Mouse (Mus musculus) embryonic facial prominence, embryonic 11.5 days (tissue): ENCODE results near the gene Gmpr2. TPM values are rescaled to one million over a fixed set of nuclear protein-coding genes. Genes with fewer than 3 reads are reported as not detected.
A peak's percentile ranks its signal among the peaks of the same experiment; 100 is the strongest.

Experiments
- ATAC-seq: fragments of 200-750 bp; cut with Nextera tagmentation; replicated peaks from 2 replicates; pipeline ENCODE4 v1.8.0; 2017; ENCODE audit warnings: low read depth; ENCODE audit not compliant: insufficient number of reproducible peaks, low FRiP score, low TSS enrichment
- DNase-seq: peaks from one replicate; pipeline ENCODE4 v3.0.0-alpha.2; 2015; ENCODE audit warnings: low spot score
- H3K27ac ChIP-seq: fragments of 300-500 bp; sonication (generic); replicated peaks from 2 replicates; pipeline ENCODE4 v1.5.1; 2014; ENCODE audit warnings: mild to moderate bottlenecking, low read depth, low read length, control low read depth
- H3K27me3 ChIP-seq: fragments of 300-500 bp; sonication (generic); 2 replicates; pipeline ENCODE4 v1.6.1; 2014; ENCODE audit warnings: mild to moderate bottlenecking, low read length, moderate library complexity, mixed read lengths; ENCODE audit not compliant: control insufficient read depth, insufficient read depth
- H3K36me3 ChIP-seq: fragments of 300-500 bp; sonication (generic); replicated peaks from 2 replicates; pipeline ENCODE4 v1.6.1; 2014; ENCODE audit warnings: low read depth, mild to moderate bottlenecking, low read length, moderate library complexity, mixed read lengths; ENCODE audit not compliant: control insufficient read depth, insufficient read depth
- H3K4me1 ChIP-seq: fragments of 300-500 bp; sonication (generic); 2 replicates; pipeline ENCODE4 v1.6.1; 2014; ENCODE audit warnings: low read length, mixed read lengths; ENCODE audit not compliant: control insufficient read depth, insufficient read depth
- H3K4me2 ChIP-seq: fragments of 300-500 bp; sonication (generic); 2 replicates; pipeline ENCODE4 v1.6.1; 2014; ENCODE audit warnings: low read depth, mild to moderate bottlenecking, control low read depth, low read length, moderate library complexity
- H3K4me3 ChIP-seq: fragments of 300-500 bp; sonication (generic); 2 replicates; pipeline ENCODE4 v1.5.1; 2014; ENCODE audit warnings: low read depth, low read length, control low read depth
- H3K9ac ChIP-seq: fragments of 300-500 bp; sonication (generic); replicated peaks from 2 replicates; pipeline ENCODE4 v1.6.1; 2014; ENCODE audit warnings: mild to moderate bottlenecking, control low read depth, low read length
- H3K9me3 ChIP-seq: fragments of 300-500 bp; sonication (generic); replicated peaks from 2 replicates; pipeline ENCODE4 v1.6.1; 2016; ENCODE audit warnings: mild to moderate bottlenecking, low read length, inconsistent platforms, mixed read lengths; ENCODE audit not compliant: control insufficient read depth
- WGBS: fragments of 180-500 bp; shearing (Covaris S2); extraction: QIAGEN DNeasy Blood & Tissue Kit; methylation state at CpG from one replicate; pipeline ENCODE4 v1.1.7; 2014; 5-methylcytosine and 5-hydroxymethylcytosine counted together
- polyA plus RNA-seq: library from polyadenylated mRNA; unstranded; fragments of >200 nt; fragmentation: Nextera tagmentation; extraction: Ambion mirVana; gene quantifications from 2 replicates; pipeline ENCODE4 v1.2.1, GENCODE M21; 2014

Gene Gmpr2
- polyA plus RNA-seq, 1 experiment from 2014 or later, result 60.7 TPM

DNA sequence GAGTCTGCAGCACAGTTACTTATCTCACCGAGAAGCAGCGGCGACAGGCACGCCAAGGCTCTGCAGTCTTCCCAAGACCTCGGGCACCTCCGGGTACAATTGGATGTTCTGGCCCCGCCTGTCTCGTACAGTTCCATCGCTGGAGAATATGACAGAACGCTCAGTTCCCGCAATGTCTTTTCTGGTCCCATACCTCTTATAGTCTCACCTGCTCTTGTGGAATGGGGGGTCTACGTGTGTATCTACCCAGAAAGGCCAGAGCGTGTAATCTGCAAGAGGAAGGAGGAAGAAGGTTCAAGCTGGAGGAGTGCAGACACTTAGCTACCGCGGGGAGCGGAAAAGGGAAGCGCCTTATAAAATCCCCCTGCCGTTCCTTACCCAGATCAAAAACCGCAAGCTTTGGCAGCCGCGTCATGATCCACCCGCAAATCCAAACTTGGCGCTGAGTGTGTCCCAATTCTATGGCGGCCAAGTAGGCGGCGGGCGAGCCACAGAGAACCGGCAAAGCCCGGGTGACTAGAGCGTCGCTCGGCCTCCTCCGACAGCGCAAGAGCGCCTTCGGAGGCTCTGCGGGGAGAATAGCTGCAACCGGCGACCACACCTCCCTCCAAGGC lies 11.7 kb upstream of the Gmpr2 start, which contains the start of gene Mdp1:
Gene Mdp1 (minus strand): TSS at position 549 of the 614 bp plus-strand sequence.
- peak within 1 kb of the TSS; percentile 80 for H3K9ac ChIP-seq
- no peaks in the 10 kb centered on the region; the same call in 1 of the 2 replicates for H3K36me3 ChIP-seq
- ATAC-seq (peak; percentile 76), DNase-seq (peak; percentile 93)
- peak within 1 kb of the TSS; percentile 31 for H3K4me2 ChIP-seq
- no peak within 1 kb of the TSS for H3K27ac ChIP-seq
- H3K4me1 ChIP-seq, result no peaks in the 10 kb centered on the region
- peak within 1 kb of the TSS; percentile 70 for H3K4me3 ChIP-seq
- no peaks in the 10 kb centered on the region for H3K27me3 ChIP-seq
- H3K9me3 ChIP-seq, result no peaks in the 10 kb centered on the region
- WGBS, result under 1% methylated on average over 39 of the region's 39 CpGs

DNA sequence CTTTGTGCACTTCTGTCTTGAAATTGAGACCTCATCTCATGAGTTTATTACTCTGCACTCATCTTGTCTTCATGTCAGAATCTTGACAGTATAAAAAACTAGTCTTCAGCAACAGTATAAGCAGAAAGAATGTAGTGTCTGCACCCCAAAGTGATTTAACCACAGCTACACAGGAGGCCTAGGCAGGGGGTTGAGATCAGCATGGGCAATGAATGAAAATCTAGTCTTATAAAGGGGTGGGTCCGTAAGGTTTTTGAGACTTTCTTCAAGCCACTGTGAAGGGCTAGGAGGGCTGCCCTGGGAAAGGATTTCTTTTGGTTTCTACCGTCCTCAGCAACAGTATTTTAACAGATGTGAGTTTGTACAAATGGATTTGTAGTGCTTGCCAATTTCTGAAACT lies 11.1 kb upstream of the Gmpr2 start:
- Histone ChIP-seq H3K4me3 (peak overlapping the region; percentile 70; the same call in 1 of the 2 replicates), H3K27me3 (no peaks in the 10 kb centered on the region), H3K36me3 (no peaks in the 10 kb centered on the region; the same call in 1 of the 2 replicates), H3K4me1 (no peaks in the 10 kb centered on the region), H3K9me3 (no peaks in the 10 kb centered on the region), H3K27ac (no peak overlapping the region), H3K4me2 (peak overlapping the region; percentile 31; the same call in 1 of the 2 replicates), H3K9ac (no peak overlapping the region)
- no peak for DNase-seq
- WGBS, result 47% methylated on average over 2 of the region's 2 CpGs
- no peak for ATAC-seq

DNA sequence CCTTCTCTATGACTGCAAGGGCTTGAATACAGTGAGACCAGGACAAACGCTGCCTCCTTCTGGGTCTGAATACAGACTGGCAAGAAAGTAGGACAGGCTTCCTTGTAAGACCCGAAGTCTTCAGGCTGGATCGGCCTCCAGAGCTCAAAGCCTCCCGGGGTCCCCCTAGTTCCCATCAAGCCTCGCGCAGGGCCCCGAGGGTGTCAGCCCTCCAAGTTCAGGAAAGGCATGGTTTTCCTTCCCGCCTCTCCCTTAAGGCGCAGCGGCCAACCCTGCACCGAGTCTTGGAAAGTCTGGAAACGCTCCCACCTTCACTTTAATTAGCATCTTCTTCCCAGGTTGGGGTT lies 282 bp upstream of the Gmpr2 start:
- DNase-seq (peak; percentile 62), ATAC-seq (peak; percentile 49; the same call in 1 of the 2 replicates)
- Histone ChIP-seq H3K4me1 (no peaks in the 10 kb centered on the region), H3K4me3 (peak overlapping the region; percentile 70), H3K4me2 (peak overlapping the region; percentile 74), H3K27me3 (no peaks in the 10 kb centered on the region), H3K9ac (peak overlapping the region; percentile 78), H3K9me3 (no peaks in the 10 kb centered on the region), H3K27ac (peak overlapping the region; percentile 70), H3K36me3 (peaks cover under 1% of the 10 kb centered on the region)
- 0% methylated on average over 12 of the region's 12 CpGs for WGBS

DNA sequence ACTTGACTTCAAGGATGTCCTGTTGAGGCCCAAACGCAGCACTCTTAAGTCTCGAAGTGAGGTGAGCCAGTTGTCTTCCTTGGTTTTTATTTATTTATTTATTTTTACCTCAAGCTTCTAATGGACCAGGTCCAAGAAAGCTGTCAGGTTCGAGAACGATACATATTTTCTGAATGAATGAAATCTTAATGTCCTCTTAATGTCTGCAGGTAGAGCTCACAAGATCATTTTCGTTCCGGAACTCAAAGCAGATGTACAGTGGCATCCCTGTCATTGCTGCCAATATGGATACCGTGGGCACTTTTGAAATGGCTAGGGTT lies 960 bp downstream of the Gmpr2 start:
- WGBS, result 78% methylated on average over 7 of the region's 7 CpGs
- H3K27ac ChIP-seq, result no peak overlapping the region; the same call in 1 of the 2 replicates
- ATAC-seq, result no peak

DNA sequence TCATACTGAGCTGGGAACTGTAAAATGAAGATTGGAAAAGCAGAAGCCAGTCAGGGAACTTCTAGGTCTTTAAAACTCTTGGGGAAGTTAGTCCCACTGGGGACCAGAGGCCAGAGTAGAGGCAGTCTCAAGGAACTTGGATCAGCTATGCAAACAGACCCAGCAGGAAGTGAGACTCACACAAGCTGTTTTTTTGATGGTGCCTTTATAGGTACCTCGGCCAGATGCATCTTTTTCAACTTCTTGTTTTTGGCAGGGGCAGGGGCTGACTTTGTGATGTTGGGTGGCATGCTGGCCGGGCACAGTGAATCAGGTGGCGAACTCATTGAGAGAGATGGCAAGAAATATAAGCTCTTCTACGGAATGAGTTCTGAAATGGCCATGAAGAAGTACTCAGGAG lies 5.9 kb downstream of the Gmpr2 start:
- WGBS, result 88% methylated on average over 4 of the region's 4 CpGs
- no peak overlapping the region for H3K4me2 ChIP-seq
- H3K4me1 ChIP-seq, result no peaks in the 10 kb centered on the region
- DNase-seq, result no peak
- H3K9ac ChIP-seq, result no peak overlapping the region
- H3K36me3 ChIP-seq, result peaks cover 17% of the 10 kb centered on the region
- H3K27me3 ChIP-seq, result no peaks in the 10 kb centered on the region
- no peak for ATAC-seq
- no peak overlapping the region for H3K4me3 ChIP-seq
- no peaks in the 10 kb centered on the region for H3K9me3 ChIP-seq
- H3K27ac ChIP-seq, result no peak overlapping the region

More for the DNA sequence above, 960 bp downstream of the Gmpr2 start:
- Histone ChIP-seq H3K9me3 (no peaks in the 10 kb centered on the region), H3K4me3 (peak overlapping the region; percentile 70), H3K27me3 (no peaks in the 10 kb centered on the region), H3K4me1 (no peaks in the 10 kb centered on the region), H3K36me3 (peaks cover 5% of the 10 kb centered on the region), H3K9ac (peak overlapping the region; percentile 18), H3K4me2 (peak overlapping the region; percentile 35)
- no peak for DNase-seq

DNA sequence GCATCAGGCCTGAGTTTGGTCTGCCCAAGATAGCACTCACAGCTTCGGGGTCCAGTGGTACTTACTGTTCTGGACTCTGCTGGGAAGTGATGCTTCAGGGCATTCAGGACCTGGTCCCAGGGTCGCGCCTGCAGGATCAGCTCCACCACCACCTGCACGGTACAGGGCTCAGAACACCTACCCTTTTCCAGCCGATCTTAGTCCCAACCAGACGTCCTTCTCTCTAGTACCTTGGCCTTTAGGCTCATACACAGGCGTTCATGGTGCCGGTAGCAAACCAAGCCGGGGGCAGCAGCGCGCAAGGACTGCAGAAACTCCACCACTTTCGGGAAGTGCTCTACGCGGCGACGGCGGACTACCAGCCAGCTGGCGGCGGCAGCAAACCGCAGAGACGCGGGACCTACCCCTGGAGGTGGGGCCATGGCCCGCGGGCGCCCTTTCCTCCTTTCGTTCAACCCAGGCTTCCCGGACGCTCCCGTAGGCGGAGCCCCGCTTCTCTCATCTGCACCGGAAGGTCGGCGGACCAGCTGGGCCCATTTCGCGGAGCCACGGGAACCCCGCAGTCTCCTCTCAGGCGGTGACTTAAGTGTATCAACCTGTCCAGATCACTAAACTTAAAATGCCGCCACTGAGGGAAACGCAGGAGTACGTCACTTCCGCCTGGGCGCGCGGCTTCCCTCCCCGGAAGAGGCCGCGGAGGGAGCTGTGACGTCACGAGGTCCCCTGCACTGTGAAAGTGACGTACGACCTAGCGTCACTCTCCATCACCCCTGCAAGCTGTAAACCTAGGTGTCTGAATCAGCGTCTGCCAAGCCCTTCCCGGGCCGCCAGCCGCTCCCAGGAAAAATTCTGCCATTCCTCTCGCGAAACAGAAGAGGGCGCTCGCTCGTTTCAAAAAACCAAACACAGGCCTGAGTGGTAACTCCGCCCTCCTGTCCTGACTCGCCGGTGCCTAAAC lies 9.7 kb downstream of the Gmpr2 start, which contains the start of gene Tinf2:
Gene Tinf2 (minus strand): TSS at position 661 of the 958 bp plus-strand sequence.
- DNase-seq, result peak; percentile 97
- H3K27me3 ChIP-seq, result no peaks in the 10 kb centered on the region
- WGBS, result under 1% methylated on average over 66 of the region's 66 CpGs
- H3K36me3 ChIP-seq, result peaks cover 17% of the 10 kb centered on the region
- H3K4me3 ChIP-seq, result peak within 1 kb of the TSS; percentile 73
- peak; percentile 95 for ATAC-seq
- no peaks in the 10 kb centered on the region for H3K4me1 ChIP-seq
- no peaks in the 10 kb centered on the region for H3K9me3 ChIP-seq
- peak within 1 kb of the TSS; percentile 79 for H3K9ac ChIP-seq
- H3K4me2 ChIP-seq, result peak within 1 kb of the TSS; percentile 69
- H3K27ac ChIP-seq, result peak within 1 kb of the TSS; percentile 63; the same call in 1 of the 2 replicates

DNA sequence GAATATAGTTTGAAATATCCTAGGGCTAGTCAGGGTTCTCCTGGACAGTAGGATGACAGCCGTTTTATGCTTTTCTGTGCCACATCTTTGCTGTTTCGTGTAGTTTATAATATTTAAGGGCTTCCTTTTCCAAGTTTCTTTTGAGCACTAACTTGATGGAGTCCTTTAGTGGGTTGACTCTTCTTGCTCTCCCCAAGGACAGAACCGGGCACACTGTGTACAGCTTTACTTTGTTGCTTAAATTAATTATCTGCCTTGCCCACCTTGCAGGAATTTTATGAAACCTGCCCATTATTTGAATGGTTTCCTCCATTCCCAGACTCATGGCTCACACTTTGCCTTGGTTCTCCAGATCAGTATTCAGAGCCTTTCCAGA lies 10.4 kb downstream of the Gmpr2 start:
- H3K9me3 ChIP-seq, result no peaks in the 10 kb centered on the region
- no peak overlapping the region for H3K27ac ChIP-seq
- ATAC-seq, result peak; percentile 49
- 19% methylated on average over 3 of the region's 3 CpGs for WGBS
- H3K4me3 ChIP-seq, result peak overlapping the region; percentile 73
- peak overlapping the region; percentile 22 for H3K4me2 ChIP-seq
- peaks cover 12% of the 10 kb centered on the region for H3K36me3 ChIP-seq
- no peaks in the 10 kb centered on the region for H3K27me3 ChIP-seq
- H3K9ac ChIP-seq, result no peak overlapping the region; the same call in 1 of the 2 replicates
- no peak for DNase-seq
- no peaks in the 10 kb centered on the region for H3K4me1 ChIP-seq

DNA sequence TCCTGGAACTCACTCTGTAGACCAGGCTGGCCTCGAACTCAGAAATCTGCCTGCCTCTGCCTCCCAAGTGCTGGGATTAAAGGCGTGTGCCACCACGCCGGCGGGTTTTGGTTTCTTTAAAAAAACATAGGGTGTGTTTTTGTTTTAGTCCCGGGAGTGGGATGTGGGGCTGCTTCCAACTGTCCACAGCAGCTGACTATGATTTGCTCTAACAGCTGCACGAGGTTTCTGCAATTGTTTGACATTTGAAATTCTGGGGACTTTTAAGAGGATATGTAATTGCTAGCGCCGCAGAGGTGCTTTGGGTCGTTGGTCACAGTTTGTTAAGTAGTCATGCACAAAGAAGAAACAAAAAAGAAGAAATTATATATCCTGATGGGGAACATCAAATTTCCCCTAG lies 17.7 kb downstream of the Gmpr2 start:
- H3K4me3 ChIP-seq, result no peak overlapping the region
- H3K27me3 ChIP-seq, result no peaks in the 10 kb centered on the region
- DNase-seq (no peak), ATAC-seq (no peak)
- no peak overlapping the region for H3K4me2 ChIP-seq
- no peak overlapping the region for H3K9ac ChIP-seq
- H3K9me3 ChIP-seq, result no peaks in the 10 kb centered on the region
- no peak overlapping the region for H3K27ac ChIP-seq
- WGBS, result 73% methylated on average over 10 of the region's 10 CpGs
- H3K36me3 ChIP-seq, result no peaks in the 10 kb centered on the region
- H3K4me1 ChIP-seq, result no peaks in the 10 kb centered on the region
